Mouse (Mus musculus): Measurements from ENCODE around the gene Clybl. TPM values are rescaled to one million over a fixed set of nuclear protein-coding genes. Genes with fewer than 3 reads are reported as not detected.

Clybl gene
- total and polyA plus RNA-seq, 2 experiments from 2014 or later, result 10.6 to 21.0 TPM

DNA sequence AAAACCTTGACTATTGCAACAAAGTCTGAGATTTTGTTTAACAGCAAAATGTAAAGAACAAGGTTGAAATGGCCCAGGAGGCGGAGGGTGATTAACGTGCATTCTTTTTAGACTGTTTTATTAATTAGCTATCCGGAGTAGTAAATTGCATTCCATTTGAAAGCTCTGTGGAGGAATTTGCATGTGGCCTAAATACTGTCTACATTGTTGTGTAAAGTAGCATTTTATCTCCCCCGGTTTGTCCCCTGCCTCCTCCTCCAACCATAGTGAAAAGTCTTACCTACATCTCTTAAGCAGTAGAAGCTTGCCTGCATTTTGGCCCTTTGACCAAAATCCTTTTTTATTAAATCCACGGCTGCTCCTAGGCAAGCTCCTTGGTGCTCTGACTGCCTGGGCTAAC is 76.8 kb downstream of the Clybl start:
- H3K9ac ChIP-seq, result no peak overlapping the region
- H3K27ac ChIP-seq (ENCODE audit: low read depth, low read length), result no peak overlapping the region
- ATAC-seq (no peak), DNase-seq (no peak)
- TF ChIP-seq CTCF (IDR thresholded peaks at IDR 0.05; ENCODE audit: low read depth), result no peak
- no peak overlapping the region for H3K4me3 ChIP-seq (ENCODE audit: low read depth, low read length)
- H3K36me3 ChIP-seq (ENCODE audit: insufficient read depth), result no peaks in the 10 kb centered on the region
- H3K4me1 ChIP-seq (ENCODE audit: insufficient read depth), result peaks cover 5% of the 10 kb centered on the region; the same call in 1 of the 2 replicates
- H3K9me3 ChIP-seq (ENCODE audit: low read length), result no peaks in the 10 kb centered on the region
- H3K27me3 ChIP-seq (ENCODE audit: insufficient read depth, low read length), result peaks cover 18% of the 10 kb centered on the region
- WGBS, result 18% methylated on average over 5 of the region's 5 CpGs
- no peak overlapping the region for H3K4me2 ChIP-seq (ENCODE audit: low read depth)

DNA sequence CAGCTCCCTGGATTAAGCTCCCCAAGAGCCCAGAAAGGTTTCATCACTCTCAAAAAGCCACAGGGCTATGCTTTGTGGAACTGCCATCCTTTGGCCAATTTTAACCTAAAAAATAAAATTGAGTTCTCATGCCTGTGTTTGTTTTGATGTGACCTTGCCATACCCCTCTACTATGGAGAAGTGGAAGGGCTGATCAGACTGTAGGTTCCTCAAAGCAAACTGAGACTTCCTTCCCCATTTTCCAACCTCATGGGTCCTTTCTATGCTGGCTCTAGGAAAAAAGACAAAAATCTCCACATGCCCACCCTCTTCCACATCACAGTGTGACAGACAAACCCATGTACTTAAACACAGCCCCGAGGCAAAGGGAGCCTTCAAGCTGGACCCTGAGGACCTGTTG is 79.7 kb downstream of the Clybl start:
- Histone ChIP-seq H3K9ac (no peak overlapping the region), H3K27ac (ENCODE audit: low read depth, low read length) (no peak overlapping the region), H3K27me3 (ENCODE audit: insufficient read depth, low read length) (peaks cover 12% of the 10 kb centered on the region), H3K4me1 (ENCODE audit: insufficient read depth) (0 out of 2 replicates have a peak, but pooled peaks cover 3% of the 10 kb centered on the region), H3K36me3 (ENCODE audit: insufficient read depth) (no peaks in the 10 kb centered on the region), H3K4me2 (ENCODE audit: low read depth) (no peak overlapping the region), H3K4me3 (ENCODE audit: low read depth, low read length) (no peak overlapping the region), H3K9me3 (ENCODE audit: low read length) (no peaks in the 10 kb centered on the region)
- DNase-seq (no peak), ATAC-seq (no peak)
- 90% methylated on average over 1 of the region's 1 CpGs for WGBS
- TF ChIP-seq CTCF (IDR thresholded peaks at IDR 0.05; ENCODE audit: low read depth), result no peak

DNA sequence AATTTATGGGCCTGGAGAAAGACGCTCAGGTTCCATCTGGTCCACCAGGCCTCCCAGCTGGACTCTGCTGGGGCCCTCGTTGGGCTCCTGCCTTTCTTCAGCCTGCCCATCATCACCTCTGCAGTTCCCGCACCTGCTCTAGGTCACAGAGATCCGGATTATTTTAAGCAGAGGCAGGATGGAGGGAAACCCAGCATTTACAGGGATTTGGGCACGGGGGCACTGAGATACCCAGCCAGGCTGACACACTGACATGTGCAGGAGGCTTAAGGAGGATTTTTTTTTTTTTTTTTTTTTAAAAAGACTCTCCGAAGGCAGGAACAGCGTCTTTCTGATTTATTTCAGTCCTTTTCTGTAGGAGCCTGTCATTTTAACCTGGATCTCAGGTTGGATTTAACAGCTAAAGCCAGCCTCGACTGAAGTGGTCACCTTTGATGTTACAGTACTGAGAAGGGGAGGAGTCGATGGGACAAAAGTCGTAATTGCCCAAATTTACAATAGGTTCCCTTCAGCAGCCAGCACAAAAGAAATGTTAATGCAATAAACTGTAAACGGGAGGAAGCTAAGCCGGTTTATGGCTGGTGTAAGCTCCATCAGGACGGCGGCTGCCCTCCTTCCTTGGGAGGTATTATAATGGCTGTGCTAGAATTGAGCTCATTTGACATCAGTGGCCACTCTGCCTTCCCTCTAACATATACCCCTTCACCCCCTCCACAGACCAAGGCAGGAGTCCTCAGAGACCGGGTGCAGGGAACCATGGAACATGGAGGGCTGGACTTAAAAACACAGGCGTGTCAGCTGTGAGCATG is 81.6 kb downstream of the Clybl start:
- Histone ChIP-seq H3K27ac (ENCODE audit: low read depth, low read length) (no peak overlapping the region), H3K4me2 (ENCODE audit: low read depth) (no peak overlapping the region), H3K4me1 (ENCODE audit: insufficient read depth) (no peaks in the 10 kb centered on the region), H3K36me3 (ENCODE audit: insufficient read depth) (no peaks in the 10 kb centered on the region), H3K27me3 (ENCODE audit: insufficient read depth, low read length) (peaks cover under 1% of the 10 kb centered on the region), H3K9me3 (ENCODE audit: low read length) (no peaks in the 10 kb centered on the region), H3K4me3 (ENCODE audit: low read depth, low read length) (no peak overlapping the region), H3K9ac (no peak overlapping the region)
- TF ChIP-seq CTCF (IDR thresholded peaks at IDR 0.05; ENCODE audit: low read depth), result no peak
- 35% methylated on average over 16 of the region's 16 CpGs for WGBS
- ATAC-seq (no peak), DNase-seq (no peak)

DNA sequence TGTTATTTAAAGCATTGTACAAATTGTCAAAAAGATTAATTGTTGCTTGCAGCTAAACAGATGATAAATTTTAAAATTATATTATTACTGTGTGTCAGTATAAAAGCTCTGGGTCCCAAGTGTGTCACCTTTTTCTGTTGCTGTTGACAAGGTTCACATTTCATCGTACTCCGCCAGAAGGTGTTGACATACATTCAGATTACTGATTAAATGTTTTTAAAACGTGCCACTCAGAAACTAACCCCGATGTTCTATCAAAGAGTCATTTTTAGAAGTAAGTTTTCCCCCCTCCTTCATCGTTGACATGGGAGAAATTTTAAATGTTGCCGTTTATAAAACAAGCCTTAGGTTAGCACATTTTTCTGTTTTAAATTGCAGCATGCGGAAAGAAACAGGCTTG is 83.7 kb downstream of the Clybl start:
- Histone ChIP-seq H3K9ac (no peak overlapping the region), H3K4me3 (ENCODE audit: low read depth, low read length) (no peak overlapping the region), H3K4me1 (ENCODE audit: insufficient read depth) (no peaks in the 10 kb centered on the region), H3K4me2 (ENCODE audit: low read depth) (no peak overlapping the region), H3K9me3 (ENCODE audit: low read length) (no peaks in the 10 kb centered on the region), H3K36me3 (ENCODE audit: insufficient read depth) (no peaks in the 10 kb centered on the region), H3K27me3 (ENCODE audit: insufficient read depth, low read length) (no peaks in the 10 kb centered on the region), H3K27ac (ENCODE audit: low read depth, low read length) (no peak overlapping the region)
- WGBS, result 63% methylated on average over 7 of the region's 7 CpGs
- ATAC-seq, result no peak
- no peak for DNase-seq
- no peak for TF ChIP-seq CTCF (IDR thresholded peaks at IDR 0.05; ENCODE audit: low read depth)

DNA sequence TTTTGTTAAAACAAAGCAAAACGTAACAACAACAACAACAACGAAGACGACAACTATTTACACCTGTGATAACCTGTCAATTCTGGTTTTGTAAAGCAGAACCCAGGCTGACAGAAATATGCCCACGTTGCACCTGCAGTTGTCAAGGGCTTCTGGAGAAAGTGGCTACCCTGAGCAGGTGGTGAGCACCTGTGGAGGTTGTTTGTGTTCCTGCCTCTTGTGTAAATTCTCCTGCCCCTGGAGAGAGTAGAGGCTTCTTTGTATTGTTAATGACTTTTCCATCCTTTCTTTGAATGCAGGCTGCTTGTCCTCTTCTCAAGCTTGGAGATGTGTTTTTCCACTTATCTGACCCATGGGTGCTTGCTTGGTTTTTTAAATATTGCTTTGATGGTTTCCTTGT is 86.1 kb downstream of the Clybl start:
- DNase-seq (no peak), ATAC-seq (no peak)
- Histone ChIP-seq H3K4me3 (ENCODE audit: low read depth, low read length) (no peak overlapping the region), H3K9me3 (ENCODE audit: low read length) (no peaks in the 10 kb centered on the region), H3K27me3 (ENCODE audit: insufficient read depth, low read length) (no peaks in the 10 kb centered on the region), H3K27ac (ENCODE audit: low read depth, low read length) (no peak overlapping the region), H3K36me3 (ENCODE audit: insufficient read depth) (no peaks in the 10 kb centered on the region), H3K4me2 (ENCODE audit: low read depth) (no peak overlapping the region), H3K4me1 (ENCODE audit: insufficient read depth) (no peaks in the 10 kb centered on the region), H3K9ac (no peak overlapping the region)
- TF ChIP-seq CTCF (IDR thresholded peaks at IDR 0.05; ENCODE audit: low read depth), result no peak
- 47% methylated on average over 4 of the region's 4 CpGs for WGBS

DNA sequence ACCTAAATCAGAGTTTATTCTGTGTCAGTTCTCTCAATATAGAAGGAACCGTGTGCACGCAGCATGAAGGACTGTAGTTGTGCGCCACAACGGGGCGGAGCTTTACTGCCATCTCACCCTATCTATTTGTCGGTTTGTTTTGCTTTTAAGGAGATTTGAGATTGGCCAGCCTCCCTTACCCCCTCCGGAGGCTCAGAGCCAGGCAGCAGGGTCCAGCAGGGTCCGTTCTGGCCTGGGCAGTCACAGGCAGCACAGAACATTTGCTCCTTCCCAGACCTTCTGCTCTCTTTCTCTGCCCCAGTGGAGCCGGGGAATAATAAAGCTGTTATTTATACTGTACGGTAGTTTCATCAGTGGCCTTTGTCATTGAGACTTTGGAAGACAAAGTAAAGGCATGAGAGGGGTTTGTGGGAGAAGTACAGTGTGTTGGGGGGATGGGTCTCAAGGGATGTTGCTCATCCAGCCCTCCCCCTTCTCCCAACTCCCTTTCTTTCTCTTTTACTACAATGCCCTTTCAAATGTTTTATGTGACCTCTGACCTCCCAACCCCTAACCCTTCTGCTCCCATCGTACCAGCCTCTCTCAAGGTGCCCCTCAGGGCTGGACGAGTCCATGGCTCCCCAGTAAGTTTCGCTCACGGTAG is 89.7 kb downstream of the Clybl start:
- Histone ChIP-seq H3K4me2 (ENCODE audit: low read depth) (no peak overlapping the region), H3K9me3 (ENCODE audit: low read length) (no peaks in the 10 kb centered on the region), H3K36me3 (ENCODE audit: insufficient read depth) (no peaks in the 10 kb centered on the region), H3K4me3 (ENCODE audit: low read depth, low read length) (no peak overlapping the region), H3K9ac (no peak overlapping the region), H3K27me3 (ENCODE audit: insufficient read depth, low read length) (no peaks in the 10 kb centered on the region), H3K4me1 (ENCODE audit: insufficient read depth) (no peaks in the 10 kb centered on the region), H3K27ac (ENCODE audit: low read depth, low read length) (no peak overlapping the region)
- WGBS, result 44% methylated on average over 14 of the region's 14 CpGs
- DNase-seq (no peak), ATAC-seq (no peak)
- TF ChIP-seq CTCF (IDR thresholded peaks at IDR 0.05; ENCODE audit: low read depth), result no peak

DNA sequence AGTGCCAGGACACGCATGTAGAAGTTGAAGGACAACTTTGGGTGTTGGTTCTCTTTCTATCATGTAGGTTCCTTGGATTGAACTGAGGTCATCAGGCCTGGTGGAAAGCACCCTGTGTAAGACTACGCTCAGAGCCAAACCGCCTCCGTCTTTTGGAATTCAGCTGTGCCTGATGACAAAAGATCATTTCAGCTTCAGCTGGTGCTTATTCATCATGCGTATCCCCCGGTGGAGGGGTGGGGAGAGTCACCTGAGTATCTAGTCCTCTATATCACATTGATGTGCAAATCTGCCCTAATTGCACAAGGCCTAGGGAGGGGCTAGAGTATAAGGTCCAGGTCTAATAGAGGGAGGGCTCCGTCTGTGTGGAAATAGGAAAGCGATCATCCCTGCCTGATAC is 95.6 kb downstream of the Clybl start:
- ATAC-seq (no peak), DNase-seq (no peak)
- no peaks in the 10 kb centered on the region for H3K4me1 ChIP-seq (ENCODE audit: insufficient read depth)
- no peaks in the 10 kb centered on the region for H3K9me3 ChIP-seq (ENCODE audit: low read length)
- no peak overlapping the region for H3K27ac ChIP-seq (ENCODE audit: low read depth, low read length)
- no peak overlapping the region for H3K4me2 ChIP-seq (ENCODE audit: low read depth)
- no peak for TF ChIP-seq CTCF (IDR thresholded peaks at IDR 0.05; ENCODE audit: low read depth)
- H3K4me3 ChIP-seq (ENCODE audit: low read depth, low read length), result no peak overlapping the region
- no peaks in the 10 kb centered on the region for H3K36me3 ChIP-seq (ENCODE audit: insufficient read depth)
- H3K27me3 ChIP-seq (ENCODE audit: insufficient read depth, low read length), result peaks cover 15% of the 10 kb centered on the region; the same call in 1 of the 2 replicates
- no peak overlapping the region for H3K9ac ChIP-seq
- WGBS, result 84% methylated on average over 8 of the region's 8 CpGs

Data from forebrain, postnatal 0 days (tissue).